Mouse (Mus musculus) gastrocnemius, postnatal 36 days (tissue): ENCODE measurements around the gene Mlec. TPM values are rescaled to one million over a fixed set of nuclear protein-coding genes. Genes with fewer than 3 reads are reported as not detected.

Experiments used
- total RNA-seq, 2 experiments: library from RNA; stranded (reverse); gene quantifications; 2 replicates each; pipeline ENCODE4 v1.2.3; 2021

Mlec gene
- total RNA-seq, 2 experiments from 2014 or later: 163 to 241 TPM

Other genes starting within 250 kb of the Mlec start
- gene Oasl1, start 234.9 kb downstream of the Mlec start, total RNA-seq: under 1 TPM in 1 of 2 experiments, not detected in 1; 0.59 TPM
- 10 to 100 TPM; 19.2 to 23.1 TPM for gene 2210016L21Rik, start 216.0 kb downstream of the Mlec start, total RNA-seq
- not detected for gene Hnf1a, start 187.1 kb downstream of the Mlec start, total RNA-seq
- 10 to 100 TPM; 19.6 to 21.3 TPM for gene Sppl3, start 147.0 kb downstream of the Mlec start, total RNA-seq
- not detected for gene Gm10401, start 59.9 kb downstream of the Mlec start, total RNA-seq
- gene Acads, start 38.8 kb downstream of the Mlec start, total RNA-seq: 10 to 100 TPM; 68.8 to 71.7 TPM
- 1 to 10 TPM; 8.5 to 9.0 TPM for gene Unc119b, start 23.2 kb downstream of the Mlec start, total RNA-seq
- 1 to 10 TPM; 1.3 to 1.4 TPM for gene Cabp1, start 36.2 kb upstream of the Mlec start, total RNA-seq
- gene Pop5, start 77.7 kb upstream of the Mlec start, total RNA-seq: 10 to 100 TPM; 27.9 to 28.2 TPM
- 100 to 1,000 TPM; 243 to 279 TPM for gene Rnf10, start 114.7 kb upstream of the Mlec start, total RNA-seq
- gene Coq5, start 121.5 kb upstream of the Mlec start, total RNA-seq: 10 to 100 TPM; 86.7 to 87.0 TPM
- gene Dynll1, start 142.8 kb upstream of the Mlec start, total RNA-seq: 10 to 100 TPM; 51.5 to 76.5 TPM
- 10 to 100 TPM; 10.7 to 11.0 TPM for gene Srsf9, start 169.0 kb upstream of the Mlec start, total RNA-seq
- 10 to 100 TPM; 22.0 to 22.2 TPM for gene Gatc, start 183.0 kb upstream of the Mlec start, total RNA-seq
- 10 to 100 TPM; 16.5 to 19.4 TPM for gene Triap1, start 183.0 kb upstream of the Mlec start, total RNA-seq
- gene Cox6a1, start 190.8 kb upstream of the Mlec start, total RNA-seq: 10 to 100 TPM; 49.7 to 56.1 TPM